Mouse (Mus musculus) megakaryocyte, embryonic 14.5 days (primary cell): ENCODE measurements around the gene Ehd2.

Source experiments
- FLI1 ChIP-seq: IDR thresholded peaks from 2 replicates; pipeline ENCODE4 v1.6.1; 2012; ENCODE audit warnings: low read length, inconsistent platforms, mixed read lengths
- GATA1 ChIP-seq: IDR thresholded peaks from 3 replicates; pipeline ENCODE4 v1.6.1; 2012; ENCODE audit warnings: mixed read lengths, low read length, inconsistent platforms, borderline replicate concordance

- TF ChIP-seq GATA1, result no peak
- TF ChIP-seq FLI1, result no peak
Measured at GRCm38 (mm10) chr7:15969674-15970073, 2.3 kb upstream of the Ehd2 start.
